Mouse (Mus musculus) hindbrain, embryonic 12.5 days (tissue): ENCODE data around the gene Tmub2. TPM values are rescaled to one million over a fixed set of nuclear protein-coding genes. Genes with fewer than 3 reads are reported as not detected.

Experiments
- ATAC-seq: fragments of 200-750 bp; cut with Nextera tagmentation; 2 replicates; pipeline ENCODE4 v1.8.0; 2017; ENCODE audit warnings: moderate TSS enrichment; ENCODE audit not compliant: low FRiP score
- H3K27ac ChIP-seq: fragments of 300-500 bp; sonication (generic); 2 replicates; pipeline ENCODE4 v1.5.1; 2016; ENCODE audit warnings: mild to moderate bottlenecking
- H3K27me3 ChIP-seq: fragments of 300-500 bp; sonication (generic); 2 replicates; pipeline ENCODE4 v1.6.1; 2016; ENCODE audit warnings: mild to moderate bottlenecking
- H3K36me3 ChIP-seq: fragments of 300-500 bp; sonication (generic); 2 replicates; pipeline ENCODE4 v1.6.1; 2016; ENCODE audit warnings: mild to moderate bottlenecking
- H3K4me1 ChIP-seq: fragments of 300-500 bp; sonication (generic); 2 replicates; pipeline ENCODE4 v1.6.1; 2016
- H3K4me2 ChIP-seq: fragments of 300-500 bp; sonication (generic); replicated peaks from 2 replicates; pipeline ENCODE4 v1.6.1; 2016; ENCODE audit warnings: mild to moderate bottlenecking
- H3K4me3 ChIP-seq: fragments of 300-500 bp; sonication (generic); 2 replicates; pipeline ENCODE4 v1.5.1; 2016; ENCODE audit warnings: mild to moderate bottlenecking
- H3K9ac ChIP-seq: fragments of 300-500 bp; sonication (generic); 2 replicates; pipeline ENCODE4 v1.6.1; 2016; ENCODE audit warnings: mild to moderate bottlenecking, moderate library complexity
- H3K9me3 ChIP-seq: fragments of 300-500 bp; sonication (generic); replicated peaks from 2 replicates; pipeline ENCODE4 v1.6.1; 2016; ENCODE audit warnings: mild to moderate bottlenecking
- WGBS: fragments of 180-500 bp; shearing (Covaris S2); methylation state at CpG from one replicate; pipeline ENCODE4 v1.1.7; 2016; 5-methylcytosine and 5-hydroxymethylcytosine counted together
- polyA plus RNA-seq: library from polyadenylated mRNA; unstranded; fragments of >200 nt; fragmentation: Nextera tagmentation; extraction: Ambion mirVana; gene quantifications from 2 replicates; pipeline ENCODE4 v1.2.1, GENCODE M21; 2016

The Tmub2 gene
- polyA plus RNA-seq, 1 experiment from 2014 or later = 68.4 TPM

GRCm38 (mm10) chr11:102283922-102284321, 809 bp upstream of the Tmub2 start:
- H3K27ac ChIP-seq = peak overlapping the region; percentile 81; the same call in 1 of the 2 replicates
- H3K9me3 ChIP-seq = no peaks in the 10 kb centered on the region
- ATAC-seq = no peak
- H3K27me3 ChIP-seq = no peaks in the 10 kb centered on the region
- H3K9ac ChIP-seq = no peak overlapping the region
- WGBS = 84% methylated on average over 6 of the region's 6 CpGs
- H3K4me2 ChIP-seq = peak overlapping the region; percentile 80
- peaks cover 17% of the 10 kb centered on the region for H3K36me3 ChIP-seq
- peaks cover 17% of the 10 kb centered on the region for H3K4me1 ChIP-seq
- H3K4me3 ChIP-seq = peak overlapping the region; percentile 82; the same call in 1 of the 2 replicates

GRCm38 (mm10) chr11:102285095-102285834, 534 bp downstream of the Tmub2 start:
- peak overlapping the region; percentile 91 for H3K9ac ChIP-seq
- peaks cover 26% of the 10 kb centered on the region for H3K36me3 ChIP-seq
- ATAC-seq = peak; percentile 76
- peak overlapping the region; percentile 81 for H3K27ac ChIP-seq
- WGBS = 6% methylated on average over 31 of the region's 31 CpGs
- H3K4me2 ChIP-seq = peak overlapping the region; percentile 80
- H3K27me3 ChIP-seq = no peaks in the 10 kb centered on the region
- peaks cover 20% of the 10 kb centered on the region for H3K4me1 ChIP-seq
- peak overlapping the region; percentile 82 for H3K4me3 ChIP-seq
- H3K9me3 ChIP-seq = no peaks in the 10 kb centered on the region

- no peak for ATAC-seq
- H3K9me3 ChIP-seq = no peaks in the 10 kb centered on the region
- H3K27me3 ChIP-seq = no peaks in the 10 kb centered on the region
- H3K36me3 ChIP-seq = peaks cover 48% of the 10 kb centered on the region
- H3K27ac ChIP-seq = no peak overlapping the region
- no peak overlapping the region for H3K4me2 ChIP-seq
- WGBS = 90% methylated on average over 8 of the region's 8 CpGs
- H3K4me1 ChIP-seq = peaks cover 23% of the 10 kb centered on the region
- no peak overlapping the region for H3K4me3 ChIP-seq
- H3K9ac ChIP-seq = no peak overlapping the region
Measured at GRCm38 (mm10) chr11:102287485-102287884, 2.8 kb downstream of the Tmub2 start.

GRCm38 (mm10) chr11:102288027-102288804, 3.5 kb downstream of the Tmub2 start:
- Histone ChIP-seq H3K27me3 (no peaks in the 10 kb centered on the region), H3K9me3 (no peaks in the 10 kb centered on the region), H3K36me3 (peaks cover 56% of the 10 kb centered on the region), H3K4me3 (no peak overlapping the region), H3K27ac (no peak overlapping the region), H3K4me2 (no peak overlapping the region), H3K9ac (no peak overlapping the region), H3K4me1 (peaks cover 23% of the 10 kb centered on the region)
- WGBS = 94% methylated on average over 8 of the region's 8 CpGs
- no peak for ATAC-seq

GRCm38 (mm10) chr11:102288913-102289312, 4.2 kb downstream of the Tmub2 start:
- Histone ChIP-seq H3K4me2 (no peak overlapping the region), H3K9ac (no peak overlapping the region), H3K27me3 (no peaks in the 10 kb centered on the region), H3K36me3 (peaks cover 63% of the 10 kb centered on the region), H3K4me1 (peaks cover 23% of the 10 kb centered on the region), H3K9me3 (no peaks in the 10 kb centered on the region), H3K27ac (peak overlapping the region; percentile 26; the same call in 1 of the 2 replicates), H3K4me3 (no peak overlapping the region)
- ATAC-seq = no peak
- 80% methylated on average over 2 of the region's 2 CpGs for WGBS

GRCm38 (mm10) chr11:102289511-102290100, 4.9 kb downstream of the Tmub2 start:
- 63% methylated on average over 6 of the region's 6 CpGs for WGBS
- H3K27ac ChIP-seq = peak overlapping the region; percentile 26; the same call in 1 of the 2 replicates

GRCm38 (mm10) chr11:102290141-102290540, 5.4 kb downstream of the Tmub2 start:
- Histone ChIP-seq H3K9ac (no peak overlapping the region), H3K9me3 (no peaks in the 10 kb centered on the region), H3K36me3 (peaks cover 68% of the 10 kb centered on the region), H3K27ac (no peak overlapping the region), H3K27me3 (no peaks in the 10 kb centered on the region), H3K4me3 (no peak overlapping the region), H3K4me1 (peaks cover 36% of the 10 kb centered on the region), H3K4me2 (no peak overlapping the region)
- ATAC-seq = no peak
- WGBS = 84% methylated on average over 4 of the region's 4 CpGs

More at GRCm38 (mm10) chr11:102289511-102290100, 4.9 kb downstream of the Tmub2 start:
- no peaks in the 10 kb centered on the region for H3K27me3 ChIP-seq
- H3K4me3 ChIP-seq = no peak overlapping the region
- no peaks in the 10 kb centered on the region for H3K9me3 ChIP-seq
- H3K4me2 ChIP-seq = no peak overlapping the region
- peaks cover 30% of the 10 kb centered on the region for H3K4me1 ChIP-seq
- H3K36me3 ChIP-seq = peaks cover 68% of the 10 kb centered on the region
- no peak overlapping the region for H3K9ac ChIP-seq
- ATAC-seq = no peak

GRCm38 (mm10) chr11:102291051-102291535, 6.4 kb downstream of the Tmub2 start:
- Histone ChIP-seq H3K9me3 (no peaks in the 10 kb centered on the region), H3K4me1 (peaks cover 36% of the 10 kb centered on the region), H3K4me2 (no peak overlapping the region), H3K27me3 (no peaks in the 10 kb centered on the region), H3K27ac (no peak overlapping the region), H3K36me3 (peaks cover 68% of the 10 kb centered on the region), H3K9ac (0 out of 2 replicates have a peak overlapping the region, but pooled peaks have one; percentile 24), H3K4me3 (no peak overlapping the region)
- no peak for ATAC-seq
- WGBS = 85% methylated on average over 11 of the region's 11 CpGs

DNA sequence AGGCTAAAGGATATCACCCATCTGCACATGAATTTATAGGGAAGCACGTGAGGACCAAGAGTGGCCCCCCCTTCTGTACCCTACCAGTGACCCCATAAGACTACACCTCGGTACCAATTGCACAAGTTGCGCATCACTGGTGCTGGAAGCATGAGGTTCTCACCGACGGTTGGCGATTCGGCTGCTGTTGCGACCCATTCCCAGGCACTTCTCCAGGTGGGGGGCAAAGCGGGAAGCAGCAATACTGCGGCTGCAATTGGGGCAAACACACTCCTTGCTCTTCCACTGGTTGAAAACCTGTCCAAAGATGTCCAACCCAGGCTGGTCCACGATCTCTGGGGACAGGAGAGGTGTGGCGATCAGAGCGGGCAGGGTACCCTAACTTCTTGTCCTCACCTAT, 9.2 kb downstream of the Tmub2 start:
- ATAC-seq = no peak
- Histone ChIP-seq H3K4me1 (peaks cover 32% of the 10 kb centered on the region), H3K4me2 (no peak overlapping the region), H3K36me3 (peaks cover 50% of the 10 kb centered on the region), H3K4me3 (no peak overlapping the region), H3K27ac (no peak overlapping the region), H3K9ac (peak overlapping the region; percentile 94; the same call in 1 of the 2 replicates), H3K9me3 (no peaks in the 10 kb centered on the region), H3K27me3 (no peaks in the 10 kb centered on the region)
- WGBS = 96% methylated on average over 13 of the region's 13 CpGs

DNA sequence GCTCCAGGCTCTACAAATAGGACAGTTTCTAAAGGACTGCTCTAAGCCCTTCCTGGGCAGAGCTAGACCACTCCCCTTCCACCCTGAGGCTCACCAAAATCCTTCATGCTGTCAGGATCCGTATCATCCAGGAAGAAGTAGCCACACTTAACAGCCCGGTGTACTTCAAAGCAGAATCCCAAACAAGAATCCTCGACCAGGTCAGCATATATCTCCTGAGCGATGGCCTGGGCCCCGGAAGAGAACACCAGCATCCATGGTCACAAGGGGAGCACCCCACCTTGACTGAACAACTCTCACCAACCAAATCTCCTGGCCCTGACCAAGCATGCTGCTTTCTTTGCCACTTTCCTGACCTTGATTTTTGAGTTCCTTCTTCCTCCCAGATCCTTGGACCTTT, 9.7 kb downstream of the Tmub2 start:
- H3K27me3 ChIP-seq = no peaks in the 10 kb centered on the region
- peak overlapping the region; percentile 94 for H3K9ac ChIP-seq
- H3K27ac ChIP-seq = 0 out of 2 replicates have a peak overlapping the region, but pooled peaks have one; percentile 100
- 85% methylated on average over 5 of the region's 5 CpGs for WGBS
- peak overlapping the region; percentile 88; the same call in 1 of the 2 replicates for H3K4me3 ChIP-seq
- ATAC-seq = no peak
- peaks cover 31% of the 10 kb centered on the region for H3K4me1 ChIP-seq
- H3K36me3 ChIP-seq = peaks cover 47% of the 10 kb centered on the region
- H3K9me3 ChIP-seq = no peaks in the 10 kb centered on the region
- H3K4me2 ChIP-seq = peak overlapping the region; percentile 89

- H3K4me1 ChIP-seq = peaks cover 29% of the 10 kb centered on the region
- no peak for ATAC-seq
- no peaks in the 10 kb centered on the region for H3K27me3 ChIP-seq
- H3K4me3 ChIP-seq = peak overlapping the region; percentile 88
- peak overlapping the region; percentile 89 for H3K4me2 ChIP-seq
- WGBS = 70% methylated on average over 12 of the region's 12 CpGs
- H3K9ac ChIP-seq = peak overlapping the region; percentile 94
- no peaks in the 10 kb centered on the region for H3K9me3 ChIP-seq
- peaks cover 44% of the 10 kb centered on the region for H3K36me3 ChIP-seq
- H3K27ac ChIP-seq = peak overlapping the region; percentile 100
Measured at GRCm38 (mm10) chr11:102294887-102295597, 10.3 kb downstream of the Tmub2 start.
